Mouse (Mus musculus) ES-E14 (cell line): ENCODE results near the gene Fam173a.

ENCODE experiments used
- CHD2 ChIP-seq: IDR thresholded peaks from 2 replicates; pipeline ENCODE4 v1.6.1; 2014; ENCODE audit warnings: mild to moderate bottlenecking, low read depth, low read length, inconsistent platforms
- MAFK ChIP-seq: IDR thresholded peaks from 2 replicates; pipeline ENCODE4 v1.6.1; 2014; ENCODE audit warnings: mild to moderate bottlenecking, low read depth, low read length, inconsistent platforms; ENCODE audit not compliant: insufficient read depth
- ZC3H11A ChIP-seq: IDR thresholded peaks from 2 replicates; pipeline ENCODE4 v1.6.1; 2012; ENCODE audit warnings: low read depth, mild to moderate bottlenecking, inconsistent platforms, low read length, borderline replicate concordance

GRCm38 (mm10) chr17:25808789-25809605 is 16.3 kb upstream of the Fam173a start, which contains the start of gene Fbxl16:
- TF ChIP-seq CHD2 (no peak), MAFK (no peak), ZC3H11A (no peak)
